Comparison of ENCODE assay signal across 15 mouse cellular contexts in the genomic region with DNA sequence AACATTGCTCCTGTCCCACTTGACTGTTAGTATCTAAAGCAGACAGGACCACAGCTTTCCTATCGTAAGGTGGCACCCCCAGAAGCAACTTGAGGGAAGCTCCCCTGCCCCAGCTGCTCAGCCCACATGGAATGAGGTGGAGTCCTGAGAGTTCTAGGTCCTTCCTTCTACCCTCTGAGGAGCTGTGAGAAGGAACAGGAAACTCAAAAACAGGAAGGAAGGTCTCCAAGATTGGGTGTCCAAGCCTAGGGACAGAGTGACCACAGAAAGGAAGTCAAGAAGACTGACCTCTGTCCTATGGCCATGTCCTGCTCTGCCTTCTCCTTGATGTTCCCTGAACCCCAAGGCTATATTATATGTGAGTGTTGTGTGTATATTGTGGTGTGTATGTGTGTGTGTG.
"Had no signal": no experiment of that assay in that cellular context is flagged by ENCODE, and none has a peak within 500 bp of the region (broad histone marks: within the 10 kb centered on the region; RNA-seq: fewer than 3 reads in every experiment).

No protein-coding gene starts in this region.

- H3K9ac ChIP-seq: limb, embryonic 13.5 days; liver, embryonic 13.5 days had no signal

- H3K4me2 ChIP-seq: limb, embryonic 13.5 days; liver, embryonic 13.5 days; midbrain, embryonic 11.5 days had no signal

- H3K4me1 ChIP-seq: limb, embryonic 13.5 days; liver, embryonic 13.5 days had no signal

- H3K4me3 ChIP-seq: limb, embryonic 13.5 days; liver, embryonic 13.5 days had no signal

- H3K27ac ChIP-seq: limb, embryonic 13.5 days; liver, embryonic 13.5 days; stomach, postnatal 0 days had no signal

- H3K27me3 ChIP-seq: limb, embryonic 13.5 days had no signal

- H3K36me3 ChIP-seq: limb, embryonic 13.5 days; liver, embryonic 13.5 days had no signal

- DNase-seq: kidney, adult 11 months; kidney, adult 9 months; kidney, postnatal 10 days; left cerebral cortex, postnatal 4 days; liver, embryonic 13.5 days; lung, adult 18-20 months; lung, postnatal 36 days; right cerebral cortex, adult 18-20 months; right cerebral cortex, postnatal 25 days; thymus, postnatal 4 days had no signal

- H3K9me3 ChIP-seq: limb, embryonic 13.5 days; liver, embryonic 13.5 days had no signal

- ATAC-seq: inflammation-experienced regulatory T-cells, adult 6 months; midbrain, embryonic 16.5 days had no signal
